Mouse (Mus musculus) heart, postnatal 0 days (tissue): ENCODE data around the gene Ntrk3.

Experiments used
- CTCF ChIP-seq: IDR thresholded peaks from 2 replicates; pipeline ENCODE4 v1.5.1; 2016; ENCODE audit warnings: antibody characterized with exemption, control low read depth, low read depth
- EP300 ChIP-seq: IDR thresholded peaks from 2 replicates; pipeline ENCODE4 v1.6.1; 2016; ENCODE audit warnings: antibody characterized with exemption, low read depth

GRCm38 (mm10) chr7:78326185-78326584 lies 411.6 kb downstream of the Ntrk3 start:
- TF ChIP-seq EP300 (no peak), CTCF (no peak)
